Mouse (Mus musculus) kidney, postnatal 25 days (tissue): ENCODE results near the gene Spx.

Source experiments
- DNase-seq, 2 experiments: peaks; one replicate each; pipeline ENCODE4 v3.0.0; 2021; ENCODE audit warnings: mixed read lengths in 2 of 2

Gene Spx

DNA sequence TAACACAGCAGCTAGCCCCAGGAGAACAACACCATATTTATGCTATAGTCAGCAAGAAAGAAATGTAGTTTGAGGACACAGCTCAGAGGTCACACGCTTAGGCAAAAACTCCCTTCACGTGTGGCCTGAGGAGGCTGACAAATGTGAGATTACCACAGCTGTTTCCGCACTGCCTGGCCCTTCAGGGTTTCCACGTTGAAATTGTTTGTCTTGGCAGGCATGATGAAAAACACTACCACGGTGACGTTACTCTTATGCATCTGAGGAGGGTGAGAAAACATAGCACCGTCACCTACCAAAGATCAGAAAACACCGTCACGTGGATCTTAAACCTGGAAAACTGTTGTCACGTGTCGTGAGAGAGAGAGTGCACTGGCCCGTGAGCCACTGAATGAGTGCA, 38.1 kb downstream of the Spx start:
- DNase-seq = no peak

GRCm38 (mm10) chr6:142453311-142453710, 40.1 kb downstream of the Spx start:
- DNase-seq = no peak

DNA sequence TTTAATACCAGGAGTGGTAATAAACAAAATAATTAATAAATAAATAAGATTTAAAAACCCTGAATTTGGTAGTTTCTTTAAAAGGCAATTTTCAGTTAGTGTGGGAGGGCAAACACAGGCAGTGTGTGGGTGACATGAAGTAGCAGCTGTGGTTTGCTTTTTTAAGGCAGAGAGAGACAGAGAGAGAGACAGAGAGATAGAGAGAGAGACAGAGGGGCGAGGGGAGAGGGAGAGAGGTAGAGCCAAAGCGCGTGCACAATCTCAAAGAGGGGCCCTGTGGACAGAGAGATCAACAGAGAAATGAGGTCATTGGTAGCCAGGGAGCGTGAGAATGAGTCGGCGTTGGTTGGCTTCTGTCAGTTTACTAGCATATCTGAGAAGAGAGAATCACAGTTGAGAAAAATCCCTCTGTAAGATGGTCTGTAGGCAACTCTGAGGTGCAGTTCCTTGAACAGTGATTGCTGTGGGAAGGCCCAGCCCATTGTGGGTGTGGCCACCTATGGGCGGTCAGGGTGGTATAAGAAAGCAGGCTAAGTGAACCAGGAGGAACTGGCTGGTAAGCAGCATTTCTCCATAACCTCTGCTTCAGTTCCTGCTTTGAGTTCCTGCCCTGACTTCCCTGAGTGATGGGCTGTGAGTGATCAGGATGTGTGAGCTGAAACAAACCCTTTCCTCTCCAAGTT, 42.2 kb downstream of the Spx start:
- DNase-seq = no peak

DNA sequence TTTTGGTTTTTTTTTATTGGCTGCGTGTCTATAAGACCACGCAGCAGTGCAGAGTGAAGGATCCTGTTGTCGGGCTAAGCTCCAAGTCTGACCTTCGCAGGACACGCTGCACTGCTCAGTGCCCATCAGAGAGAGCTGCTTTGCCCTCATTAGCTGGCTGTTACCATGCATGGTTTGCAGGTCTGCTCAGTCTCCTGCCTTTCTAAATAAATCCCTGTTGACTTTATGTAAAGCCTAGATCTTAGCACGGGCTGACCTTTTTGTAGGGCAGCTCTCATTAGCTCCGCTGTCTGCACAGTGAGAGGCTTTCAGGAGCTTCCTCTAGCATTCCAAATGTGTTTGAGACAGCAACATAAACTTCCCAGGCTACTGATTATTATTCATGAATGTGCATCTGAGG, 44.8 kb downstream of the Spx start:
- DNase-seq = no peak

DNA sequence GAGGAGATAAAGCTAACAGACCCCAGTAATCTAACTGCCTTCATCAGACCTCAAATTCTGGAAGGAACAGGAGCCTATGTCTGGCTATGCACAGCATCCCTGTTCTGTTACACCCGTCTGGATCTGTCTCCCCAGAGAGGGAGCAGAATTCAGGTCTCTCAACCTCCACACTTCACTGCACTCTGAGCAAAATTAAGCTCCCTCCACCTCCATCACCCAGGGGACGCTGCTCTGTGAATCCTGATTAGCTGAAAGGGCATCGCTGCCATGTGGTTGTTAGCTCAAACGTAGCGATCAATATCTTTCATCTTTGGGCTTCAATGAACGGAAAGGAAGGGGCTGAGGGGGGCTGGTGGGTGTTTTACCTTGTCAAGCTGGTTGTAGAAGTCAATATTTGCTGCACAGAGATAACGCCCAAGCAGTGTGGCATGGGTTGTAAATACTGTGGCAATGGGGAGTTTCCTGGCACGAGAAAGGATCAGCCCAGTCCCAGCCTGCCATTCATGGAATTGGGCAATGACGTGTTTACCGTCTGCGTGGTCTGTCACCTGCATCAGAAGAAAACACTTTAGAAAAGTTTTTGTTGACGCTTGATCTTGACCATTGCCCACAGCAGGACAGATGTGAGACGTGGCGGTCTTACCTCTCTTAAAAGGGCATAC, 45.9 kb downstream of the Spx start:
- no peak for DNase-seq

DNA sequence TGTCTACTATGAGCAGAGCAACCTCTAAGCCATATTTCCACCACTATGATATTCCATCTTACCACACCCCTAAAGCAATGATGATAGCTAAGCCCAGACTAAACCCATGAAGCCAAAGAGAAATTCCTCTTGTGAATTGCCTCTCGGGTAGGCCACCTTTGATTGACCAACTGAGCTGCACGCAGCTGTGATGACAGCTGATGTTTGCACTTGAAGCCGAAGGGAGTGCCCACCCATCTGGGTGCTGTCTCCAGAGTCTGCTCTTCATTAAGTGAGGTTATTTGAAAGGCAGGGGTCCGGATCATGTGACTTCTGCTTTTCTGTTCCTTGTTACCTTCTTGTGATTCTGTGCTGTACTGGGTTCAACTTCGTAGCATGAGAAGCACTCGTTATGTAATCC, 49.0 kb downstream of the Spx start:
- no peak for DNase-seq
